Mouse (Mus musculus) heart, postnatal 0 days (tissue): ENCODE results near the gene Srrm1. TPM values are rescaled to one million over a fixed set of nuclear protein-coding genes. Genes with fewer than 3 reads are reported as not detected.

ENCODE experiments used
- ATAC-seq: fragments of 200-750 bp; cut with Nextera tagmentation; 2 replicates; pipeline ENCODE4 v1.8.0; 2017; ENCODE audit warnings: low read depth, moderate number of reproducible peaks, moderate library complexity; ENCODE audit not compliant: insufficient read depth
- DNase-seq: peaks from one replicate; pipeline ENCODE4 v3.0.0-alpha.2; 2016; ENCODE audit warnings: low spot score
- H3K27ac ChIP-seq: fragments of 300-500 bp; sonication (generic); 2 replicates; pipeline ENCODE4 v1.5.1; 2014; ENCODE audit warnings: low read depth, mild to moderate bottlenecking
- H3K27me3 ChIP-seq: fragments of 300-500 bp; sonication (generic); 2 replicates; pipeline ENCODE4 v1.6.1; 2014; ENCODE audit warnings: low read length, mixed read lengths; ENCODE audit not compliant: control insufficient read depth, insufficient read depth
- H3K36me3 ChIP-seq: fragments of 300-500 bp; sonication (generic); replicated peaks from 2 replicates; pipeline ENCODE4 v1.6.1; 2014; ENCODE audit warnings: low read length, mixed read lengths; ENCODE audit not compliant: control insufficient read depth, insufficient read depth
- H3K4me1 ChIP-seq: fragments of 300-500 bp; sonication (generic); 2 replicates; pipeline ENCODE4 v1.6.1; 2014; ENCODE audit warnings: antibody characterized with exemption; ENCODE audit not compliant: control insufficient read depth, insufficient read depth
- H3K4me2 ChIP-seq: fragments of 300-500 bp; sonication (generic); 2 replicates; pipeline ENCODE4 v1.6.1; 2014; ENCODE audit warnings: low read depth, mild to moderate bottlenecking, low read length, moderate library complexity
- H3K4me3 ChIP-seq: fragments of 300-500 bp; sonication (generic); 2 replicates; pipeline ENCODE4 v1.5.1; 2014; ENCODE audit warnings: low read depth, low read length
- H3K9ac ChIP-seq: fragments of 300-500 bp; sonication (generic); replicated peaks from 2 replicates; pipeline ENCODE4 v1.6.1; 2014; ENCODE audit warnings: low read depth, low read length, mixed read lengths
- H3K9me3 ChIP-seq: fragments of 300-500 bp; sonication (generic); replicated peaks from 2 replicates; pipeline ENCODE4 v1.6.1; 2016; ENCODE audit warnings: low read length; ENCODE audit not compliant: control insufficient read depth
- CTCF ChIP-seq: IDR thresholded peaks from 2 replicates; pipeline ENCODE4 v1.5.1; 2016; ENCODE audit warnings: antibody characterized with exemption, control low read depth, low read depth
- EP300 ChIP-seq: IDR thresholded peaks from 2 replicates; pipeline ENCODE4 v1.6.1; 2016; ENCODE audit warnings: antibody characterized with exemption, low read depth
- WGBS: fragments of 180-500 bp; shearing (Covaris S2); extraction: QIAGEN DNeasy Blood & Tissue Kit; methylation state at CpG from one replicate; pipeline ENCODE4 v1.1.7; 2014; 5-methylcytosine and 5-hydroxymethylcytosine counted together
- polyA plus RNA-seq: library from polyadenylated mRNA; unstranded; fragments of >200 nt; fragmentation: Nextera tagmentation; extraction: Ambion mirVana; gene quantifications from 2 replicates; pipeline ENCODE4 v1.2.1, GENCODE M21; 2015
- total RNA-seq: library from RNA; depleted of rRNA; stranded (reverse); fragments of >200 nt; gene quantifications from 2 replicates; pipeline ENCODE4 v1.2.3, GENCODE M21; 2014; ENCODE audit warnings: low replicate concordance

Srrm1 gene
- total and polyA plus RNA-seq, 2 experiments from 2014 or later = 22.6 to 99.6 TPM

- Histone ChIP-seq H3K9me3 (no peaks in the 10 kb centered on the region), H3K27me3 (0 out of 2 replicates have a peak, but pooled peaks cover 5% of the 10 kb centered on the region), H3K4me3 (no peak overlapping the region), H3K4me2 (no peak overlapping the region), H3K4me1 (no peaks in the 10 kb centered on the region), H3K36me3 (no peaks in the 10 kb centered on the region), H3K27ac (no peak overlapping the region), H3K9ac (no peak overlapping the region)
- 51% methylated on average over 8 of the region's 8 CpGs for WGBS
- no peak for DNase-seq
- ATAC-seq = no peak
- TF ChIP-seq EP300 = no peak
- no peak for TF ChIP-seq CTCF
Observed at GRCm38 (mm10) chr4:135381355-135381754, 28.2 kb upstream of the Srrm1 start.

- no peak overlapping the region for H3K9ac ChIP-seq
- no peak overlapping the region for H3K27ac ChIP-seq
- H3K27me3 ChIP-seq = no peaks in the 10 kb centered on the region
- H3K36me3 ChIP-seq = no peaks in the 10 kb centered on the region
- no peak for TF ChIP-seq CTCF
- 79% methylated on average over 11 of the region's 11 CpGs for WGBS
- H3K4me2 ChIP-seq = no peak overlapping the region
- no peaks in the 10 kb centered on the region for H3K9me3 ChIP-seq
- H3K4me3 ChIP-seq = no peak overlapping the region
- ATAC-seq (no peak), DNase-seq (no peak)
- no peaks in the 10 kb centered on the region for H3K4me1 ChIP-seq
Observed at GRCm38 (mm10) chr4:135377241-135377640, 24.1 kb upstream of the Srrm1 start.

GRCm38 (mm10) chr4:135375444-135375843 is 22.3 kb upstream of the Srrm1 start:
- H3K27ac ChIP-seq = no peak overlapping the region
- H3K9me3 ChIP-seq = no peaks in the 10 kb centered on the region
- no peak for ATAC-seq
- DNase-seq = no peak
- H3K36me3 ChIP-seq = no peaks in the 10 kb centered on the region
- 60% methylated on average over 3 of the region's 3 CpGs for WGBS
- no peak overlapping the region for H3K9ac ChIP-seq
- H3K4me3 ChIP-seq = no peak overlapping the region
- H3K4me1 ChIP-seq = no peaks in the 10 kb centered on the region
- TF ChIP-seq CTCF = no peak
- no peak for TF ChIP-seq EP300
- H3K27me3 ChIP-seq = no peaks in the 10 kb centered on the region
- H3K4me2 ChIP-seq = no peak overlapping the region

- H3K4me1 ChIP-seq = no peaks in the 10 kb centered on the region
- ATAC-seq (no peak), DNase-seq (no peak)
- no peak overlapping the region for H3K27ac ChIP-seq
- 79% methylated on average over 5 of the region's 5 CpGs for whole genome bisulfite sequencing
- no peak overlapping the region for H3K9ac ChIP-seq
- H3K4me2 ChIP-seq = no peak overlapping the region
- H3K9me3 ChIP-seq = no peaks in the 10 kb centered on the region
- no peak overlapping the region for H3K4me3 ChIP-seq
- no peaks in the 10 kb centered on the region for H3K27me3 ChIP-seq
- H3K36me3 ChIP-seq = no peaks in the 10 kb centered on the region
- TF ChIP-seq CTCF (no peak), EP300 (no peak)
Observed at GRCm38 (mm10) chr4:135373299-135373698, 20.2 kb upstream of the Srrm1 start.

GRCm38 (mm10) chr4:135370372-135370771 is 17.3 kb upstream of the Srrm1 start:
- ATAC-seq (no peak), DNase-seq (no peak)
- 82% methylated on average over 11 of the region's 11 CpGs for WGBS
- Histone ChIP-seq H3K27ac (no peak overlapping the region), H3K9me3 (no peaks in the 10 kb centered on the region), H3K27me3 (no peaks in the 10 kb centered on the region), H3K9ac (no peak overlapping the region), H3K4me1 (no peaks in the 10 kb centered on the region), H3K4me3 (no peak overlapping the region), H3K36me3 (no peaks in the 10 kb centered on the region), H3K4me2 (no peak overlapping the region)
- TF ChIP-seq EP300 = no peak
- no peak for TF ChIP-seq CTCF

GRCm38 (mm10) chr4:135362828-135363227 is 9.7 kb upstream of the Srrm1 start:
- Histone ChIP-seq H3K4me1 (no peaks in the 10 kb centered on the region), H3K4me3 (no peak overlapping the region), H3K4me2 (no peak overlapping the region), H3K27ac (no peak overlapping the region), H3K27me3 (no peaks in the 10 kb centered on the region), H3K36me3 (no peaks in the 10 kb centered on the region), H3K9ac (no peak overlapping the region), H3K9me3 (no peaks in the 10 kb centered on the region)
- WGBS = 36% methylated on average over 6 of the region's 6 CpGs
- ATAC-seq = no peak
- TF ChIP-seq EP300 = no peak
- TF ChIP-seq CTCF = no peak
- DNase-seq = no peak
